Mouse (Mus musculus) layer of hippocampus, postnatal 14 days (tissue): ENCODE measurements around the gene Wfdc5. TPM values are rescaled to one million over a fixed set of nuclear protein-coding genes. Genes with fewer than 3 reads are reported as not detected.

Experiments used
- DNase-seq, 2 experiments: peaks; one replicate each; pipeline ENCODE4 v3.0.0; 2021 to 2022; ENCODE audit warnings: low spot score in 2 of 2, mixed read lengths in 1 of 2
- total RNA-seq, 2 experiments: library from RNA; stranded (reverse); gene quantifications; 2 replicates each; pipeline ENCODE4 v1.2.3; 2021

Gene Wfdc5
- total RNA-seq, 2 experiments from 2014 or later: not detected

DNA sequence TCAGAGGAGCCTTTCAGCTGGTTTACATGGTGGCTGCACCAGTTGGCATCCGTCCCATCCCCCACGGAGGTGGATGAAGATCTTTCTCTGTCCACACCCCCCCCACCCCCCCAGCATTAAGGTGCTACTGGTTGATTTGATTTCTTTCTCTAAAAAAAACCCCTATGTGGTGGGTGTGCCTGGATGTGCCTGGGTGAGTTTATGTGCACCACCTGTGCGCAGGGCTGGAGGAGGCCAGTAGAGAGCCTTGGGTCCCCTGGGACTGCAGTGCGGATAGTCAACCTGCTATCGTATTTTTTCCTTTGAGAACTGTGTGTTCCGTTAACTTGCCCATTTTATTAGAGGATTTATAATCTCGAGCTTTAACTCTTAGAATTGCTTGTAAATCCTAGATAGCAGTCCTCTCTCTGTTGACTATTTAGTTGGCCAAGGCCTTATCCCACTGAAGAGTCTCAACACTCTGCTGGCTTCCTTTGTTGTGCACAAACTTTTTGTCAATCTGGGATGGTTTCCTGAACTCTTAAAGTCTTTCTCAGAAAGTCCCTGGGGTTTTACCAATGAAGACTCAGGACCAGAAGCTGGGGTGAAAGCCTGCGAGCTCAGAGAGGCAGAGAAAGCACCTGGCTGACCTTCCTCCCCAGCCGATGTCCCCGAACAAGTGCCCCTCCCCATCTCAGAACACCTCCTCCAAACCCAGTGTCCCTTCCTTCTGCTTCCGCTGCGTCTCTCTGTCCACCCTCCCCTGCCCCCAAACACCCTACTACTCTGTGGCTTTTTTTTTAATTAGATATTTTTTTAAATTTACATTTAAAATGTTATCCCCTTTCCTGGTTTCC lies 53.7 kb downstream of the Wfdc5 start:
- no peak for DNase-seq

DNA sequence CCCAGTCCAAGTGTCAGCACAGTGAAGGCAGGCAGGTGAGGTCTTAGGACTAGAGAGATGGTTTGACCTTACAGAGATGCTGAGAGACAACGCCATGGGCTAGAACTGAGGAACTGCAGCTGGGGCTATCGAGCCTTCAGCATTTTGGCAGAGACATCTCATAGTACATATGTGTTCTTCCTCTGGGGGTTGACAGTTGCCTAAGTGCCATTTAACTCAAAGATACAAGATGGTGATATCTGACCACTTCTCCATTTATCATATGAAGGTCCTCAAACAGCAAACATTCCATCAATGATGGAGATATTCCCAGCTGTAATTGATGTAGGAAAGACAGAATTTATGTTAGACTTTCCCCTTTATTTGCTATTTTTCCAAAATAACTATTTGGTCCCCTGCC lies 55.2 kb downstream of the Wfdc5 start:
- DNase-seq: no peak

GRCm38 (mm10) chr2:164126533-164126955 lies 56.0 kb downstream of the Wfdc5 start:
- DNase-seq: peak; percentile 55 to 83

Other genes starting within 250 kb of the Wfdc5 start
- 100 to 1,000 TPM; 573 to 578 TPM for gene Ywhab, start 187.8 kb downstream of the Wfdc5 start, total RNA-seq
- gene Pabpc1l, start 157.3 kb downstream of the Wfdc5 start, total RNA-seq: 1 to 10 TPM in 1 of 2 experiments, under 1 TPM in 1; 0.69 to 1.7 TPM
- gene Stk4, start 112.4 kb downstream of the Wfdc5 start, total RNA-seq: 10 to 100 TPM; 41.5 to 43.0 TPM
- 10 to 100 TPM; 55.3 to 58.4 TPM for gene Tomm34, start 111.6 kb downstream of the Wfdc5 start, total RNA-seq
- 1 to 10 TPM; 5.9 to 6.4 TPM for gene Kcns1, start 11.6 kb downstream of the Wfdc5 start, total RNA-seq
- not detected for gene Wfdc12, start 7.9 kb upstream of the Wfdc5 start, total RNA-seq
- gene Wfdc15a, start 17.4 kb upstream of the Wfdc5 start, total RNA-seq: not detected
- gene Wfdc15b, start 38.9 kb upstream of the Wfdc5 start, total RNA-seq: not detected
- gene Svs2, start 55.7 kb upstream of the Wfdc5 start, total RNA-seq: not detected
- not detected for gene Svs3b, start 73.9 kb upstream of the Wfdc5 start, total RNA-seq
- gene Svs4, start 95.7 kb upstream of the Wfdc5 start, total RNA-seq: not detected
- gene Svs3a, start 106.5 kb upstream of the Wfdc5 start, total RNA-seq: not detected
- gene Svs6, start 134.0 kb upstream of the Wfdc5 start, total RNA-seq: not detected
- gene Svs5, start 150.0 kb upstream of the Wfdc5 start, total RNA-seq: not detected
- gene Slpi, start 206.4 kb upstream of the Wfdc5 start, total RNA-seq: 1 to 10 TPM; 1.2 to 2.0 TPM
- under 1 TPM; 0.41 to 0.91 TPM for gene Rbpjl, start 220.4 kb upstream of the Wfdc5 start, total RNA-seq
- gene Matn4, start 222.4 kb upstream of the Wfdc5 start, total RNA-seq: 10 to 100 TPM; 21.2 to 21.6 TPM